Mouse (Mus musculus) intestine, embryonic 14.5 days (tissue): ENCODE measurements around the gene Habp2. TPM values are rescaled to one million over a fixed set of nuclear protein-coding genes. Genes with fewer than 3 reads are reported as not detected.
A peak's percentile ranks its signal among the peaks of the same experiment; 100 is the strongest.

ENCODE experiments used
- ATAC-seq: fragments of 200-750 bp; cut with Nextera tagmentation; replicated peaks from 2 replicates; pipeline ENCODE4 v1.8.0; 2017; ENCODE audit warnings: low read depth, moderate number of reproducible peaks, moderate TSS enrichment, moderate library complexity; ENCODE audit not compliant: low FRiP score, low TSS enrichment
- DNase-seq: peaks from one replicate; pipeline ENCODE4 v3.0.0-alpha.2; 2018; ENCODE audit warnings: low spot score
- H3K27ac ChIP-seq: fragments of 300-500 bp; sonication (generic); 2 replicates; pipeline ENCODE4 v1.5.1; 2014; ENCODE audit warnings: low read depth, mild to moderate bottlenecking, control low read depth
- H3K27me3 ChIP-seq: fragments of 300-500 bp; sonication (generic); replicated peaks from 2 replicates; pipeline ENCODE4 v1.6.1; 2014; ENCODE audit warnings: low read length, control low read depth; ENCODE audit not compliant: control insufficient read depth, insufficient read depth
- H3K36me3 ChIP-seq: fragments of 300-500 bp; sonication (generic); 2 replicates; pipeline ENCODE4 v1.6.1; 2014; ENCODE audit warnings: low read length, control low read depth; ENCODE audit not compliant: control insufficient read depth, insufficient read depth
- H3K4me1 ChIP-seq: fragments of 300-500 bp; sonication (generic); replicated peaks from 2 replicates; pipeline ENCODE4 v1.6.1; 2014; ENCODE audit warnings: low read length, control low read depth, mixed read lengths; ENCODE audit not compliant: control insufficient read depth, insufficient read depth
- H3K4me2 ChIP-seq: fragments of 300-500 bp; sonication (generic); 2 replicates; pipeline ENCODE4 v1.6.1; 2014; ENCODE audit warnings: low read length
- H3K4me3 ChIP-seq: fragments of 300-500 bp; sonication (generic); 2 replicates; pipeline ENCODE4 v1.5.1; 2014; ENCODE audit warnings: low read depth, low read length, control low read depth, mixed read lengths
- H3K9ac ChIP-seq: fragments of 300-500 bp; sonication (generic); 2 replicates; pipeline ENCODE4 v1.6.1; 2014; ENCODE audit warnings: mild to moderate bottlenecking, low read length
- H3K9me3 ChIP-seq: fragments of 300-500 bp; sonication (generic); 2 replicates; pipeline ENCODE4 v1.6.1; 2016; ENCODE audit warnings: low read length, control low read depth; ENCODE audit not compliant: control insufficient read depth
- WGBS: fragments of 180-500 bp; shearing (Covaris S2); extraction: QIAGEN DNeasy Blood & Tissue Kit; methylation state at CpG from one replicate; pipeline ENCODE4 v1.1.7; 2014; 5-methylcytosine and 5-hydroxymethylcytosine counted together
- polyA plus RNA-seq: library from polyadenylated mRNA; unstranded; fragments of >200 nt; fragmentation: Nextera tagmentation; extraction: Ambion mirVana; gene quantifications from 2 replicates; pipeline ENCODE4 v1.2.1, GENCODE M21; 2014

Habp2 gene
- polyA plus RNA-seq, 1 experiment from 2014 or later, result 26.7 TPM

- Histone ChIP-seq H3K4me1 (peaks cover 3% of the 10 kb centered on the region; the same call in 1 of the 2 replicates), H3K27ac (peak overlapping the region; percentile 29), H3K4me3 (peak overlapping the region; percentile 15), H3K9me3 (no peaks in the 10 kb centered on the region), H3K4me2 (peak overlapping the region; percentile 39), H3K36me3 (no peaks in the 10 kb centered on the region), H3K27me3 (no peaks in the 10 kb centered on the region), H3K9ac (no peak overlapping the region)
- ATAC-seq (no peak), DNase-seq (no peak)
- 65% methylated on average over 4 of the region's 4 CpGs for WGBS
These were observed 1.5 kb downstream of the Habp2 start for GRCm38 (mm10) chr19:56288436-56288835.

GRCm38 (mm10) chr19:56289642-56290041 lies 2.7 kb downstream of the Habp2 start:
- H3K27me3 ChIP-seq, result no peaks in the 10 kb centered on the region
- peak overlapping the region; percentile 39; the same call in 1 of the 2 replicates for H3K4me2 ChIP-seq
- H3K9ac ChIP-seq, result no peak overlapping the region
- H3K9me3 ChIP-seq, result no peaks in the 10 kb centered on the region
- ATAC-seq (no peak), DNase-seq (no peak)
- WGBS, result 84% methylated on average over 8 of the region's 8 CpGs
- H3K4me3 ChIP-seq, result no peak overlapping the region
- no peaks in the 10 kb centered on the region for H3K36me3 ChIP-seq
- H3K27ac ChIP-seq, result no peak overlapping the region
- H3K4me1 ChIP-seq, result peaks cover 5% of the 10 kb centered on the region; the same call in 1 of the 2 replicates

DNA sequence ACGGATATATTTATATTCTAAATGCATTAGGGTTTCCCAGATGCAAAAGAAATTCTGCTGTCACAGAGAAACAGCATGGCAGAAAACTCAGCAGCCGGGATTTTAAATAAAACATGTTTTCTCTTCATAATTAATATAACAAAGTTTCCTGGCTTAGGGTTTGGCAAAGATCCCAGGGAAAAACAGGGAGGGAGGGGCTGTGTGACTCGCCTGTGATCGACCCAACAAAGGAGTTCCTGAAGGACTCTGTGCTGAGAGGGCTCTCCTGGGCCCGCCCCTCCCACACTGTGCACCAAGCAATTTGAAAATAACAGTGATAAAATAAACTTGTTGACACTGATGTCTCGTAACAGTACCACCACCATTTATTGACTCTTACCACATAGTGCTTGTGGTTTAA lies 5.0 kb downstream of the Habp2 start:
- WGBS, result 36% methylated on average over 6 of the region's 6 CpGs
- no peaks in the 10 kb centered on the region for H3K9me3 ChIP-seq
- no peaks in the 10 kb centered on the region for H3K27me3 ChIP-seq
- DNase-seq (no peak), ATAC-seq (no peak)
- H3K4me1 ChIP-seq, result peaks cover 9% of the 10 kb centered on the region
- H3K36me3 ChIP-seq, result no peaks in the 10 kb centered on the region
- no peak overlapping the region for H3K4me2 ChIP-seq
- no peak overlapping the region for H3K4me3 ChIP-seq
- H3K27ac ChIP-seq, result no peak overlapping the region
- H3K9ac ChIP-seq, result no peak overlapping the region

DNA sequence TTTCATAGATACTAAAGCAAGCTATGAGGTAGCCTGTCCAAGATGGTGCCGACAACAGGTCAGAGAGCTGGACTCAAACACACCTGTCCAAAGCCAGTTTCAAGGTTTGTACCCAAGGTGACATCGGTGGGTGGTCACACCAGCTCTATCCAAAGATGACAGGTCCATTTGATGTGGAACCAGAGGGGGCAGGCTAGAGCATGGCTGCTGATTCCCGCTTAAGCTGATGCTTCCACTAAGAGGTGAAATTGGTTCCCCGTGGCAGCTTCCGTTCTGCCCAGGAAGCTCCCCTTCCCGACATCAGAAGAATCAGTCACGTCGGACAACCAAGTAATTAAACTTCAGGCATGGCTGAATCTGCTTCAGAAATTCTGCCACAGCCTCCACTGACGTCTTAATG lies 5.4 kb downstream of the Habp2 start:
- H3K4me2 ChIP-seq, result no peak overlapping the region
- H3K4me3 ChIP-seq, result no peak overlapping the region
- peaks cover 9% of the 10 kb centered on the region for H3K4me1 ChIP-seq
- DNase-seq (no peak), ATAC-seq (no peak)
- H3K9ac ChIP-seq, result no peak overlapping the region
- no peak overlapping the region for H3K27ac ChIP-seq
- WGBS, result 77% methylated on average over 9 of the region's 9 CpGs
- H3K36me3 ChIP-seq, result no peaks in the 10 kb centered on the region
- no peaks in the 10 kb centered on the region for H3K27me3 ChIP-seq
- no peaks in the 10 kb centered on the region for H3K9me3 ChIP-seq

DNA sequence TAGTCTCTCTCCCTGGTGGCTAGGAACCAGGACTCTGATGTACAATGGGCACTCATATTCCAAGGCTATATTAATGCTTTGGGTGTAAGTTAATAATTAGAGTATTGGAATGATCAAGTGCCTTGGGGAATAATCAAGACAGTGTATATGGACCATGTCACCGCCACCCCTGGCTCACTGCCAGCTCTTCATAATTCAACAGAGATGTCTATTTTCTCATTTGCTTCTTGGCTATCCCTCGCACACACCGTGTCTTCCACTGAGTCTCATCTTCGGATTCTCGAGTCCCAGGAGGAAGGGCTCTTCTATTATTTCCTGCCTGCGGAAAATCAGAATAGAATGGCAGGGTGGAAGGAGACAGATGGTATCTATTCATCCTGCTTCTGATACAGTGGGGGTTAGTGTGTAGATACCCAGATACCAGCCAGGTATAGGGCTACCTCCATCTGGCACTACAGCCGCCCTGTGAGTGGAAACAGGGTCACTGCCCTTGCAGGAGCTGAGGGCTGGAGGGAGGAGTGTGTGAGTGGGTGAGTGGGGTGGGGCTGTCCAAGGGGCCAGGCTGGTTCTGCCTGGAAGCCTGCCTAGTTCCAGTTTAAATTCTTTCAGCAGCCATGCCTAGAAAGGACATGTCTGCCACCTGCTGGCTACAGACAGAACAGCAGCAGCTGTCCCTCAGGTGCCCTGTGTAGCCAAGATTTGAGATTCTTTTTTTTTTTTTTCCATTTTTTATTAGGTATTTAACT lies 7.9 kb downstream of the Habp2 start:
- Histone ChIP-seq H3K4me2 (no peak overlapping the region), H3K9ac (no peak overlapping the region), H3K4me1 (peaks cover 9% of the 10 kb centered on the region), H3K9me3 (no peaks in the 10 kb centered on the region), H3K27ac (no peak overlapping the region), H3K27me3 (no peaks in the 10 kb centered on the region), H3K4me3 (no peak overlapping the region), H3K36me3 (no peaks in the 10 kb centered on the region)
- ATAC-seq (peak; percentile 77), DNase-seq (peak; percentile 88)
- 47% methylated on average over 7 of the region's 7 CpGs for WGBS

DNA sequence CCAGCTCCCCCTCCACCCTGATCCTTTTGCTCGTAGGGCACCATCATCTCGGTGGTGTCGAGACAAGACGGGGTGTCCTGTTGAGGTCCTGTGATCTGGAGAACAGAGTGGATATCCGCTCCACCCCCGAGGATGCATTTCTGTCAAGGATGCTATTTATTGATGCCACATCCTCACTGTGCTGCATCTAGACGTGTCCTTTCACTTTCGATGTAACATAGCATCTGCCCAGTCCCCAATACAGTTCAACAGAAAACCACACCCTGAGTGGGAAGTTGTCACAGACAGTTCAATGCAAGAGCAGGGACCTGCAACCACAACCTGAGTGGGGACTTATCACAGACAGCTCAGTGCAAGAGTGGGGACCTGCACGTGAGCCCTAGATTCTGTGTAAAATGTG lies 9.7 kb downstream of the Habp2 start:
- H3K4me2 ChIP-seq, result no peak overlapping the region
- H3K9me3 ChIP-seq, result no peaks in the 10 kb centered on the region
- no peaks in the 10 kb centered on the region for H3K27me3 ChIP-seq
- H3K4me3 ChIP-seq, result no peak overlapping the region
- H3K9ac ChIP-seq, result no peak overlapping the region
- H3K27ac ChIP-seq, result no peak overlapping the region
- DNase-seq (no peak), ATAC-seq (no peak)
- peaks cover 9% of the 10 kb centered on the region for H3K4me1 ChIP-seq
- H3K36me3 ChIP-seq, result no peaks in the 10 kb centered on the region
- WGBS, result 81% methylated on average over 9 of the region's 9 CpGs

- 66% methylated on average over 3 of the region's 3 CpGs for WGBS
These were observed 10.3 kb downstream of the Habp2 start for GRCm38 (mm10) chr19:56297264-56297663.

GRCm38 (mm10) chr19:56300835-56301234 lies 13.9 kb downstream of the Habp2 start:
- Histone ChIP-seq H3K27me3 (no peaks in the 10 kb centered on the region), H3K9me3 (no peaks in the 10 kb centered on the region), H3K4me2 (no peak overlapping the region), H3K27ac (no peak overlapping the region), H3K4me3 (no peak overlapping the region), H3K36me3 (no peaks in the 10 kb centered on the region), H3K4me1 (no peaks in the 10 kb centered on the region), H3K9ac (no peak overlapping the region)
- no peak for ATAC-seq
- WGBS, result 55% methylated on average over 11 of the region's 11 CpGs
- no peak for DNase-seq

More at GRCm38 (mm10) chr19:56297264-56297663, 10.3 kb downstream of the Habp2 start:
- Histone ChIP-seq H3K9me3 (no peaks in the 10 kb centered on the region), H3K36me3 (no peaks in the 10 kb centered on the region), H3K4me3 (no peak overlapping the region), H3K27ac (no peak overlapping the region), H3K9ac (no peak overlapping the region), H3K27me3 (no peaks in the 10 kb centered on the region), H3K4me1 (peaks cover 6% of the 10 kb centered on the region; the same call in 1 of the 2 replicates), H3K4me2 (no peak overlapping the region)
- DNase-seq, result no peak
- no peak for ATAC-seq

- Histone ChIP-seq H3K27me3 (no peaks in the 10 kb centered on the region), H3K4me2 (no peak overlapping the region), H3K27ac (no peak overlapping the region), H3K4me1 (0 out of 2 replicates have a peak, but pooled peaks cover 4% of the 10 kb centered on the region), H3K9me3 (no peaks in the 10 kb centered on the region), H3K9ac (no peak overlapping the region), H3K4me3 (no peak overlapping the region), H3K36me3 (no peaks in the 10 kb centered on the region)
- DNase-seq (no peak), ATAC-seq (no peak)
- WGBS, result 76% methylated on average over 3 of the region's 3 CpGs
These were observed 29.6 kb downstream of the Habp2 start for GRCm38 (mm10) chr19:56316531-56316930.
